Mouse (Mus musculus): ENCODE results near the gene Clybl.

DNA sequence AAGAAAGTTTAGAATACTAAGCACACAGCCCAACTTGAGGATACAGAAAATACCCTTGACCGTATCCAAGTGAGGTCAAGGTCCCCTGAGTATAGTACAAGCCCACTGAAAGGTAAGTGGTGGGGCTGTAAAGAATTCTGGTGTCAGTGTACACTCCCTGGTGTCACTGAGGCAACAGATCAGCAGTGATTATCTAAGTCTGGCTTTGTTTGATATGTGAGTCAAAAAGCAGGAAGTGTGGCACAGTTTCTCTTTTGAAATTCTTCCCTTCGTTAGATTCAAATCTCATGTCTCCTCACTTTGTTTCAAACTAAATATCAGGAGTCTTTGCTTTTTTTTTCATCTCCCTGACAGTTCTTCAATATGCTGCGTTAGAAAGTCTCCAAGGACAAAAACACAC lies 251.1 kb downstream of the Clybl start:
- TF ChIP-seq GATA1 (IDR thresholded peaks at IDR 0.05; ENCODE audit: low read length) (no peak), TAL1 (IDR thresholded peaks at IDR 0.05; ENCODE audit: low read length) (no peak)

Data from erythroblast, embryonic 14.5 days (primary cell).